Comparison of ENCODE assay signal across 8 mouse cellular contexts in the genomic region with DNA sequence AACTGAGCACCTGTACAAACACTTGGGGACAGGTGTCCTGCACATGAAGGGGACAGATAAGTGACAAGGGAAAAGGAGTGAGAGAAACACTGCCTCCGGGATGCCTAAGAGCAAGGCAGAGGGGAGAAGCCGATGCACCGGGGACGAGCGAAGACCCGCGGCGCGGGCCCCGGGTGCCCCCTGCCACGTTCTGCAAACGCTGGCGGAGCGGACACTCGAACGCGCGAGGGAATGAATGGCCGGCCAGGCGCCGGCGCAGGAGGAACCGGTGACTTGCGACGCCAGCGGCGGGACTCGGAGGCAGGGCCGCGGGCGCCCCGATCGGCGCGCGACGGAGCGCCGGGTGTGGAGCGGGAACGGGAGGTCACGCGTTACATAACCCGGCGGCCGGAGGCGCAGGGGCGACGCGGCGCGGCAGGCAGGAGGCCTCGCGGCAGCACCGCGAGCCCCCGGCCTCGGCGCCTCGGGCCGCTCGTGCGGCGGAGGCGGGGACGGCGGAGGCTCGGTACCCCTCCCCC. TPM values are rescaled to one million over a fixed set of nuclear protein-coding genes. Genes with fewer than 3 reads are reported as not detected.
DNase-seq lines count a peak whose midpoint lies in the region; TF ChIP-seq lines count a peak whose summit lies in the region.

No protein-coding gene starts in this region.

- no peaks in the 10 kb centered on the region for H3K36me3 ChIP-seq in embryonic facial prominence, embryonic 10.5 days (replicated peaks)
- H3K36me3 ChIP-seq in myocyte (ENCODE audit: control insufficient read depth, insufficient read depth) = no peaks in the 10 kb centered on the region

- peak overlapping the region; percentile 98 for H3K27ac ChIP-seq in embryonic facial prominence, embryonic 10.5 days (replicated peaks)

- peak overlapping the region; percentile 80 for H3ac ChIP-seq in myocyte (ENCODE audit: control insufficient read depth, insufficient read length)

- H3K79me2 ChIP-seq in myocyte (ENCODE audit: control insufficient read depth, insufficient read depth) = peaks cover 47% of the 10 kb centered on the region

- under 1% methylated on average over 67 of the region's 68 CpGs for WGBS in embryonic facial prominence, embryonic 10.5 days

- TF ChIP-seq POLR2A in myocyte (IDR thresholded peaks at IDR 0.05; ENCODE audit: insufficient read length, low read depth) = no peak

- H3K9me3 ChIP-seq in embryonic facial prominence, embryonic 10.5 days = no peaks in the 10 kb centered on the region

- H3K4me3 ChIP-seq in embryonic facial prominence, embryonic 10.5 days = peak overlapping the region; percentile 91
- H3K4me3 ChIP-seq in myocyte = peak overlapping the region; percentile 30

- H3K4me1 ChIP-seq in embryonic facial prominence, embryonic 10.5 days = peaks cover 38% of the 10 kb centered on the region

- H3K27me3 ChIP-seq in embryonic facial prominence, embryonic 10.5 days (replicated peaks; ENCODE audit: low read depth, poor library complexity, severe bottlenecking) = no peaks in the 10 kb centered on the region
- H3K27me3 ChIP-seq in myocyte (ENCODE audit: control insufficient read depth, insufficient read depth, insufficient read length) = no peaks in the 10 kb centered on the region

- peak overlapping the region; percentile 89 for H3K4me2 ChIP-seq in myocyte (ENCODE audit: low read depth)

- peak; percentile 50 for DNase-seq in urinary bladder, postnatal 14 days (ENCODE audit: low spot score)
- DNase-seq in urinary bladder, adult 2 months (ENCODE audit: low spot score) = no peak
- DNase-seq in embryonic facial prominence, embryonic 10.5 days (ENCODE audit: low spot score) = peak; percentile 61
- peak; percentile 62 to 64 for DNase-seq in heart, adult 18-20 months
- DNase-seq in kidney, adult 8-10 months = peak; percentile 52 to 56
- DNase-seq in liver = peak; percentile 69
- DNase-seq in spleen, postnatal 36 days (ENCODE audit: low spot score in 2 of 2) = peak; percentile 41 to 43

TF ChIP-seq in myocyte, 11 proteins besides CTCF, POLR2A, EP300 and RAD21:
- peak in 1 of 3 experiments; percentile 13 for TF ChIP-seq MYOG (IDR thresholded peaks at IDR 0.05; ENCODE audit: control insufficient read depth in 1 of 3, insufficient read depth in 1 of 3, insufficient read length in 2 of 3, low read depth in 2 of 3)
- no peak for TF ChIP-seq TCF12 (IDR thresholded peaks at IDR 0.05; ENCODE audit: insufficient read depth, poor library complexity, severe bottlenecking)
TF ChIP-seq in myocyte: peak in this region for 1.

RNA-seq across cellular contexts. Expression of a gene that starts 0.6 kb away (rescaled TPM):
- polyA plus RNA-seq in urinary bladder, adult 2 months (2012; rRNA removed) = 19.1 and 21.3 TPM in 2 replicates
- polyA plus RNA-seq in embryonic facial prominence, embryonic 10.5 days (2016; fragmentation: Nextera tagmentation; extraction: Ambion mirVana) = 34.5 and 39.3 TPM in 2 replicates
- 10 to 100 TPM; 14.1 to 14.5 TPM for total RNA-seq in heart, adult 18-20 months (2021)
- polyA plus RNA-seq in myocyte (2012; fragmentation: generic; extraction: Trizol) = 4.4 TPM
